Mouse (Mus musculus): ENCODE results near the gene Depp1. TPM values are rescaled to one million over a fixed set of nuclear protein-coding genes. Genes with fewer than 3 reads are reported as not detected.
A peak's percentile ranks its signal among the peaks of the same experiment; 100 is the strongest.

The Depp1 gene
- polyA plus RNA-seq, 1 experiment: not detected

- peaks cover 1% of the 10 kb centered on the region for H3K4me1 ChIP-seq (ENCODE audit: control insufficient read depth, insufficient read depth, low read length)
- H3K9ac ChIP-seq (ENCODE audit: low read depth, poor library complexity, severe bottlenecking): no peak overlapping the region
- no peak overlapping the region for H3K27ac ChIP-seq (ENCODE audit: insufficient read depth, low read length)
- no peaks in the 10 kb centered on the region for H3K27me3 ChIP-seq (ENCODE audit: control insufficient read depth, insufficient read depth, low read length, poor library complexity, severe bottlenecking)
- H3K36me3 ChIP-seq (ENCODE audit: control insufficient read depth, insufficient read depth, low read length, poor library complexity, severe bottlenecking): no peaks in the 10 kb centered on the region
- no peaks in the 10 kb centered on the region for H3K9me3 ChIP-seq (replicated peaks; ENCODE audit: control insufficient read depth, insufficient read depth, low read length, poor library complexity, severe bottlenecking)
- no peak for TF ChIP-seq CTCF (IDR thresholded peaks at IDR 0.05; ENCODE audit: low read depth, low read length)
- TF ChIP-seq EP300 (IDR thresholded peaks at IDR 0.05; ENCODE audit: insufficient read depth, low read depth, low read length): no peak
- TF ChIP-seq POLR2A (IDR thresholded peaks at IDR 0.05; ENCODE audit: insufficient read depth, low read length): no peak
- H3K4me3 ChIP-seq (ENCODE audit: low read depth, low read length): no peak overlapping the region
Measured at GRCm38 (mm10) chr6:116667382-116667781, 17.0 kb downstream of the Depp1 start.

DNA sequence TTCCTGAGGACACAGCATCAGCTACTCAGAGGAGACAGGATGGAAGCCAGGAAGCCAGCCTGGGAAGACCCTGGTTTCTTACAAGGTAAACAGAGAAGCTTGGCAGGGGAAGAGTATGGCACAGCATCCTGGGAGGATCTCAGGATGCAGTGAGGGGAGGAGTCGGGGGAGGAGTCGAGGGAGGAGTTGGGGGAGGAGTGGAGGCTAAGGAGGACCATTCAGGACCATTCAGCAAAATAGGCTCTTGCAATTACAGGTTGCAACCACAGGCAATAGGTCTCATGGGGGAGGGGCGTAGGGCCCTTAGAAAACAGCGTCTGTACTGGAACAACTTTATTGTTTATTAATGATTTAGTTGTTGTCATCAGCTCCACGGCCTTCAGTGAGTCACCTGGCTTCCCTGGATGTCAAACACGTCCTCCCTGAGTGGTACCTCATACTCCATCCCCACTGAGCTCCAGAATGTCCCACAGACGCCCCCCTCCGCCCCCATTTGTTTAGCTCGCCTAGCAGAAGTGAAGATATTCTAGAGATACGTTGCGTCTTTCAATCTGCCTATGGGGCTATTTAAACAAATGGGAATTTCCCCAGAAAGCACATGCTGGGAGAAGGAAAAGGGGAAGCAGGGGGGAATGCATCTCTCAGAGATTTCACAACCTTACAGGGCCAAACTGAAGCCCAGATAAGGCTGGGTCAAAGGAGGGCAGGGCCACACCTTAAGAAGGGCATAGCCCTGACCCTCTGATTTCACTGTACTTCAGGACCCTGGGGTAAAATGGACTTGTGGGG is 18.5 kb downstream of the Depp1 start:
- peaks cover 1% of the 10 kb centered on the region for H3K4me1 ChIP-seq (ENCODE audit: control insufficient read depth, insufficient read depth, low read length)
- no peaks in the 10 kb centered on the region for H3K27me3 ChIP-seq (ENCODE audit: control insufficient read depth, insufficient read depth, low read length, poor library complexity, severe bottlenecking)
- no peak overlapping the region for H3K27ac ChIP-seq (ENCODE audit: insufficient read depth, low read length)

GRCm38 (mm10) chr6:116670144-116670543 is 19.7 kb downstream of the Depp1 start:
- no peak overlapping the region for H3K4me3 ChIP-seq (ENCODE audit: low read depth, low read length)
- no peak for TF ChIP-seq POLR2A (IDR thresholded peaks at IDR 0.05; ENCODE audit: insufficient read depth, low read length)
- no peak for TF ChIP-seq EP300 (IDR thresholded peaks at IDR 0.05; ENCODE audit: insufficient read depth, low read depth, low read length)
- no peak for TF ChIP-seq CTCF (IDR thresholded peaks at IDR 0.05; ENCODE audit: low read depth, low read length)
- no peak overlapping the region for H3K27ac ChIP-seq (ENCODE audit: insufficient read depth, low read length)
- no peaks in the 10 kb centered on the region for H3K36me3 ChIP-seq (ENCODE audit: control insufficient read depth, insufficient read depth, low read length, poor library complexity, severe bottlenecking)
- H3K9ac ChIP-seq (ENCODE audit: low read depth, poor library complexity, severe bottlenecking): no peak overlapping the region
- H3K4me1 ChIP-seq (ENCODE audit: control insufficient read depth, insufficient read depth, low read length): peaks cover 1% of the 10 kb centered on the region
- H3K9me3 ChIP-seq (replicated peaks; ENCODE audit: control insufficient read depth, insufficient read depth, low read length, poor library complexity, severe bottlenecking): no peaks in the 10 kb centered on the region
- H3K27me3 ChIP-seq (ENCODE audit: control insufficient read depth, insufficient read depth, low read length, poor library complexity, severe bottlenecking): no peaks in the 10 kb centered on the region

More for the DNA sequence above, 18.5 kb downstream of the Depp1 start:
- Histone ChIP-seq H3K9me3 (replicated peaks; ENCODE audit: control insufficient read depth, insufficient read depth, low read length, poor library complexity, severe bottlenecking) (no peaks in the 10 kb centered on the region), H3K4me3 (ENCODE audit: low read depth, low read length) (no peak overlapping the region), H3K9ac (ENCODE audit: low read depth, poor library complexity, severe bottlenecking) (no peak overlapping the region), H3K36me3 (ENCODE audit: control insufficient read depth, insufficient read depth, low read length, poor library complexity, severe bottlenecking) (no peaks in the 10 kb centered on the region)
- no peak for TF ChIP-seq POLR2A (IDR thresholded peaks at IDR 0.05; ENCODE audit: insufficient read depth, low read length)

DNA sequence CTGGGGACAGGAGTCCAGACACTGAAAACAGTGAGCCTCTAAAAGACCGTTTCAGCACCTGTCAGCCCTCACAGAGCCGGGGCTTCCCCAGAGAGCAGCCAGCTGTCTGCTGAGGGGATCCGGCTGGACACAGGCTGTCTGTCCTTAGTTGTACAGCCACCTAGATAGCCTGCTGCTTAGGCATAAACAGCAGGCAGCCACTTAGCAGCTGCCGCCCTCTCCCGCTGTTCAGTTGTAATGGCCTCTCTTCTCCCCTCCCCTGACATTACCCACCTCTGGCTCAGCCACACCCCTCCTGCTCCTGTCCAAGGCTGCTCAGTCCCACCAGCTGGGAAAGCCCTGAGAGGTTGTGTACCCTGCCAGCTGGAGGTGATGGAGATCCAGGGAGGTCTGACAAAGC is 20.6 kb downstream of the Depp1 start:
- Histone ChIP-seq H3K36me3 (ENCODE audit: control insufficient read depth, insufficient read depth, low read length, poor library complexity, severe bottlenecking) (no peaks in the 10 kb centered on the region), H3K4me3 (ENCODE audit: low read depth, low read length) (no peak overlapping the region), H3K27me3 (ENCODE audit: control insufficient read depth, insufficient read depth, low read length, poor library complexity, severe bottlenecking) (no peaks in the 10 kb centered on the region), H3K4me1 (ENCODE audit: control insufficient read depth, insufficient read depth, low read length) (peaks cover 1% of the 10 kb centered on the region), H3K27ac (ENCODE audit: insufficient read depth, low read length) (no peak overlapping the region), H3K9me3 (replicated peaks; ENCODE audit: control insufficient read depth, insufficient read depth, low read length, poor library complexity, severe bottlenecking) (no peaks in the 10 kb centered on the region), H3K9ac (ENCODE audit: low read depth, poor library complexity, severe bottlenecking) (no peak overlapping the region)
- TF ChIP-seq CTCF (IDR thresholded peaks at IDR 0.05; ENCODE audit: low read depth, low read length): no peak
- TF ChIP-seq EP300 (IDR thresholded peaks at IDR 0.05; ENCODE audit: insufficient read depth, low read depth, low read length): peak; percentile 57; the same call in 1 of the 2 replicates

DNA sequence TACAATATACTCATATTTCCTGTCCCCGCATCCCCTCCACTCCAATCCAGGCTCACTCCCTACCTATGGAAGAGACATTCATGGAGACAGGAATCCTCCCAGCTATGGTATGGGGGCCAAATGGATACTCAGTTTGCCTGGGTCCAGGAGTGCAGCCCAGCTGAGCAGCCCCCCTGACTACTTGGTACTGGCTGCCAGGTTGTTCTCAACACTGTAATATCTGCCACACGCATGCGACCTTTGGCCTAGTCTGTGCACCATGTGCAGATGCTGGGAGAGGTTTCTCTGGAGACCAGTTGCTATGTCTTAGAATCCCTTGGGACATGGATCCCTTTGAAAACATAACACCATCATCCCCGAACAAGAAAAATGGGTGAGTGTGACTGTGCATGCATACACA is 21.4 kb downstream of the Depp1 start:
- TF ChIP-seq EP300 (IDR thresholded peaks at IDR 0.05; ENCODE audit: insufficient read depth, low read depth, low read length) (no peak), POLR2A (IDR thresholded peaks at IDR 0.05; ENCODE audit: insufficient read depth, low read length) (no peak), CTCF (IDR thresholded peaks at IDR 0.05; ENCODE audit: low read depth, low read length) (no peak)
- no peaks in the 10 kb centered on the region for H3K9me3 ChIP-seq (replicated peaks; ENCODE audit: control insufficient read depth, insufficient read depth, low read length, poor library complexity, severe bottlenecking)

GRCm38 (mm10) chr6:116672349-116672748 is 21.9 kb downstream of the Depp1 start:
- H3K4me3 ChIP-seq (ENCODE audit: low read depth, low read length): no peak overlapping the region
- peaks cover 1% of the 10 kb centered on the region for H3K4me1 ChIP-seq (ENCODE audit: control insufficient read depth, insufficient read depth, low read length)
- no peaks in the 10 kb centered on the region for H3K9me3 ChIP-seq (replicated peaks; ENCODE audit: control insufficient read depth, insufficient read depth, low read length, poor library complexity, severe bottlenecking)
- H3K27ac ChIP-seq (ENCODE audit: insufficient read depth, low read length): no peak overlapping the region
- H3K9ac ChIP-seq (ENCODE audit: low read depth, poor library complexity, severe bottlenecking): no peak overlapping the region
- H3K36me3 ChIP-seq (ENCODE audit: control insufficient read depth, insufficient read depth, low read length, poor library complexity, severe bottlenecking): no peaks in the 10 kb centered on the region
- H3K27me3 ChIP-seq (ENCODE audit: control insufficient read depth, insufficient read depth, low read length, poor library complexity, severe bottlenecking): no peaks in the 10 kb centered on the region
- TF ChIP-seq EP300 (IDR thresholded peaks at IDR 0.05; ENCODE audit: insufficient read depth, low read depth, low read length) (no peak), POLR2A (IDR thresholded peaks at IDR 0.05; ENCODE audit: insufficient read depth, low read length) (no peak), CTCF (IDR thresholded peaks at IDR 0.05; ENCODE audit: low read depth, low read length) (no peak)

More for the DNA sequence above, 21.4 kb downstream of the Depp1 start:
- H3K4me3 ChIP-seq (ENCODE audit: low read depth, low read length): no peak overlapping the region
- H3K36me3 ChIP-seq (ENCODE audit: control insufficient read depth, insufficient read depth, low read length, poor library complexity, severe bottlenecking): no peaks in the 10 kb centered on the region
- peaks cover 1% of the 10 kb centered on the region for H3K4me1 ChIP-seq (ENCODE audit: control insufficient read depth, insufficient read depth, low read length)
- H3K27me3 ChIP-seq (ENCODE audit: control insufficient read depth, insufficient read depth, low read length, poor library complexity, severe bottlenecking): no peaks in the 10 kb centered on the region
- H3K27ac ChIP-seq (ENCODE audit: insufficient read depth, low read length): no peak overlapping the region
- no peak overlapping the region for H3K9ac ChIP-seq (ENCODE audit: low read depth, poor library complexity, severe bottlenecking)

Measured in ES-Bruce4 (cell line).